Mouse (Mus musculus) heart, embryonic 12.5 days (tissue): ENCODE measurements around the gene Rnf151. TPM values are rescaled to one million over a fixed set of nuclear protein-coding genes. Genes with fewer than 3 reads are reported as not detected.

Experiments
- ATAC-seq: fragments of 200-750 bp; cut with Nextera tagmentation; 2 replicates; pipeline ENCODE4 v1.8.0; 2017; ENCODE audit warnings: moderate TSS enrichment, moderate library complexity; ENCODE audit not compliant: insufficient number of reproducible peaks, low FRiP score
- H3K27ac ChIP-seq: fragments of 300-500 bp; sonication (generic); 2 replicates; pipeline ENCODE4 v1.5.1; 2016; ENCODE audit warnings: mild to moderate bottlenecking, moderate library complexity; ENCODE audit not compliant: poor library complexity, severe bottlenecking
- H3K27me3 ChIP-seq: fragments of 300-500 bp; sonication (generic); replicated peaks from 2 replicates; pipeline ENCODE4 v1.6.1; 2016; ENCODE audit warnings: mild to moderate bottlenecking, moderate library complexity
- H3K36me3 ChIP-seq: fragments of 300-500 bp; sonication (generic); 2 replicates; pipeline ENCODE4 v1.6.1; 2016; ENCODE audit warnings: mild to moderate bottlenecking, moderate library complexity
- H3K4me1 ChIP-seq: fragments of 300-500 bp; sonication (generic); replicated peaks from 2 replicates; pipeline ENCODE4 v1.6.1; 2016; ENCODE audit warnings: mild to moderate bottlenecking
- H3K4me2 ChIP-seq: fragments of 300-500 bp; sonication (generic); 2 replicates; pipeline ENCODE4 v1.6.1; 2016; ENCODE audit warnings: mild to moderate bottlenecking, moderate library complexity
- H3K4me3 ChIP-seq: fragments of 300-500 bp; sonication (generic); 2 replicates; pipeline ENCODE4 v1.5.1; 2016; ENCODE audit warnings: mild to moderate bottlenecking
- H3K9ac ChIP-seq: fragments of 300-500 bp; sonication (generic); 2 replicates; pipeline ENCODE4 v1.6.1; 2016; ENCODE audit warnings: mild to moderate bottlenecking, moderate library complexity
- H3K9me3 ChIP-seq: fragments of 300-500 bp; sonication (generic); replicated peaks from 2 replicates; pipeline ENCODE4 v1.6.1; 2016; ENCODE audit warnings: mild to moderate bottlenecking, moderate library complexity
- WGBS: fragments of 180-500 bp; shearing (Covaris S2); methylation state at CpG from one replicate; pipeline ENCODE4 v1.1.7; 2016; 5-methylcytosine and 5-hydroxymethylcytosine counted together
- polyA plus RNA-seq: library from polyadenylated mRNA; unstranded; fragments of >200 nt; fragmentation: Nextera tagmentation; extraction: Ambion mirVana; gene quantifications from 2 replicates; pipeline ENCODE4 v1.2.1, GENCODE M21; 2016

Gene Rnf151
- polyA plus RNA-seq, 1 experiment from 2014 or later: not detected

DNA sequence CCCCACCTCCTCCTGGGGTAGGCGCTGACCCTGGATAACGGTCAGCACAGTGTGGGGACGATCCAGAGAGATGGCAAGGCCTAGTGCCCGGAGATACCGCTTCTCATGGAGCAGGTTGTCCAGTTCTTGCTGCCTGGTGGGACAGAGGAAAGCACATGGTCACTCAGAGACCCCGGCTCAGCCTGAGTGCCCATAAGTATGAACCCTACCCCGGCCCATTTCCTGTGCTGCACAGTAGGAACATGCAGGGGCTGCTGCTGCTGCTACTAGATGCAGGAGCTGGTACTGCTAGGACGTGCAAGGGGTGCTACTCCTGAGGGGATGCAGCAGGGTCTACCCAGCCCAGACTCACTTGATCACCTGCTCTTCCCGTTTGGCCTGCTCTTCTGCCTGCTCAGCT, 16.6 kb downstream of the Rnf151 start:
- no peak for ATAC-seq
- Histone ChIP-seq H3K9ac (no peak overlapping the region), H3K27ac (no peak overlapping the region), H3K4me2 (no peak overlapping the region), H3K4me3 (no peak overlapping the region), H3K4me1 (peaks cover 18% of the 10 kb centered on the region), H3K9me3 (no peaks in the 10 kb centered on the region), H3K27me3 (0 out of 2 replicates have a peak, but pooled peaks cover 4% of the 10 kb centered on the region), H3K36me3 (peaks cover 57% of the 10 kb centered on the region)
- 87% methylated on average over 9 of the region's 9 CpGs for WGBS

DNA sequence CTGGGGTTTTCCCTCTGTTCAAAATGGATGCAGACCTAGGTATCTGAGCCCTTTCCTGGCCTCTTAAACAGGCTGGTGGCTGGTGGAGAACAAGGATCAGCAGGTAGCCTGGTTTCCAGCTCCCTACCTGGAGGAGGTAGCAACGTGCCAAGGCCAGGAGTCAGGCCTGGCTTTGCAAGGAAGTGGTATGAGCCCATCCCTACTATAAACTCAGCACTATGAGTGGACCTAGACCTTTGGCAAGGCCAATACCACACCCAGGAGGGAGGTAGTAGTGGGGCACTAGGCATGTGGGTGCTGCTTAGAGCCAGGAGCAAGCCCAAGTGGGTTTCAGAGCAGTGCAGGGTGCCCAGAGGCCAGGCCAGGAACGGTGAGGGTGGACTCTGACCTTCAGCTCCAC, 18.4 kb downstream of the Rnf151 start:
- Histone ChIP-seq H3K9ac (no peak overlapping the region), H3K27me3 (0 out of 2 replicates have a peak, but pooled peaks cover 4% of the 10 kb centered on the region), H3K4me3 (no peak overlapping the region), H3K36me3 (peaks cover 45% of the 10 kb centered on the region), H3K4me1 (peaks cover 23% of the 10 kb centered on the region), H3K9me3 (no peaks in the 10 kb centered on the region), H3K27ac (no peak overlapping the region), H3K4me2 (no peak overlapping the region)
- ATAC-seq: no peak
- 78% methylated on average over 2 of the region's 2 CpGs for WGBS

GRCm38 (mm10) chr17:24698715-24699114, 19.1 kb downstream of the Rnf151 start:
- H3K27me3 ChIP-seq: 0 out of 2 replicates have a peak, but pooled peaks cover 4% of the 10 kb centered on the region
- H3K4me1 ChIP-seq: peaks cover 23% of the 10 kb centered on the region
- ATAC-seq: no peak
- no peaks in the 10 kb centered on the region for H3K9me3 ChIP-seq
- no peak overlapping the region for H3K27ac ChIP-seq
- H3K9ac ChIP-seq: no peak overlapping the region
- no peak overlapping the region for H3K4me3 ChIP-seq
- H3K4me2 ChIP-seq: no peak overlapping the region
- WGBS: 63% methylated on average over 9 of the region's 9 CpGs
- H3K36me3 ChIP-seq: peaks cover 38% of the 10 kb centered on the region

DNA sequence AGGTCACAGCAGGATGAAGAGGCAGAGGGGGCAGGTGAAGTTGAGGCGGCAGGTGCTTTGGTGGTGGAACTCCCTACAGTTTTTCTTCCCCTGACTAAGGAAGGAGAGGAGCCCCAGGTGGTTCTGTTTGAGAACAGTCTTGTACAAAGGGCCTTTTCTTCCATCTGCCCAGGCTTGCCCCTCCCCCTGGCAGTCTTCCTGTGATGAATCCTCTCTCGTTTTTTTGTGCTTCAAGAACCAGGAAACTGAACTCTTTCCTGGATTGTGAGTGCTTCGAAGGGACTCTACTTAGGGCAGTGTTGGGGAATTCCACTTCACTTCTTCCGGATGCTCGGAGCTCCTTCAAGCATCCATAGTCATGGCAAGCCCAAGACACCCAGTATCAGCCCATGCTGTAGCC, 19.9 kb downstream of the Rnf151 start:
- ATAC-seq: no peak
- no peak overlapping the region for H3K9ac ChIP-seq
- no peak overlapping the region for H3K4me2 ChIP-seq
- no peak overlapping the region for H3K27ac ChIP-seq
- H3K36me3 ChIP-seq: peaks cover 39% of the 10 kb centered on the region
- H3K4me1 ChIP-seq: peaks cover 23% of the 10 kb centered on the region
- whole genome bisulfite sequencing: 18% methylated on average over 5 of the region's 5 CpGs
- H3K27me3 ChIP-seq: 0 out of 2 replicates have a peak, but pooled peaks cover 4% of the 10 kb centered on the region
- no peaks in the 10 kb centered on the region for H3K9me3 ChIP-seq
- H3K4me3 ChIP-seq: no peak overlapping the region

DNA sequence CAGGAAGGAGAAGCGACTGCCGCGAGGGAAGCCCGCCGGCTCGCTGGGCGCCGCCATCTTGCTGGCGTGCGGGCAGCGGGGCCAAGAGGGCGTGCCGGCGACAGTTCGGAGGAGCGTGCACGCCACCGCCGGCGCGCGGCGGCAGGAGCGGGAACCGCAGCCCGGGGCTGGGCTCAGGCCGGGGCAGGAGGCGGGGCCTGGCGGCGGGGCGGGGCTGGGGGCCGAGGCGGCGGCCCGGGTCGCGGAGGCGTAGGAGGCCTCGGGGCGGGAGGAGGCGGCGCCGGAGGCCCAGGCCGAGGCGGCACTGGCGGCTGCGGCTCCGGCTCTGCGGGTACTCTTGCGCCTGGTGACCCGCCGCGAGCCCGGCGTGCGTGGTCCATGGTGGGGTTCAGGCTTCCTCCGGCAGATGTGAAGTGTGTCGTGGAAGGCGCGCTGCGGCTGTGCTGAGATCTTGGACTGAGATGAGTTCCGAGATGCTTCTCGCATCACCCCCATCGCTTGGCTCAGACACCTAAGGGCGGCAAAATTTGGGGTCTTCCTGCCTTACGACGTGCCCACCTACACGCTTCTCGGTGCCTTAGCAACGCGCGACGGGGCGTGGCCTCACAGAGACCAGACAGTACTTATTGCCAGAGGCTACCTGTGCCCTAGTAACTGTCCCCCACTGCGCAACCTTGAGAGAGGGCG, 21.7 kb downstream of the Rnf151 start, which contains the start of the genes Gfer and Noxo1:
TSS of gene Gfer (minus strand) at position 146 of the 687 bp plus-strand sequence.
TSS of gene Noxo1 (plus strand) at position 224 of the 687 bp plus-strand sequence.
- peaks cover 13% of the 10 kb centered on the region for H3K27me3 ChIP-seq
- peaks cover 31% of the 10 kb centered on the region for H3K36me3 ChIP-seq
- peak within 1 kb of the TSS; percentile 66 for H3K27ac ChIP-seq
- ATAC-seq: peak; percentile 94
- H3K9me3 ChIP-seq: no peaks in the 10 kb centered on the region
- WGBS: 1% methylated on average over 74 of the region's 76 CpGs
- peaks cover 23% of the 10 kb centered on the region for H3K4me1 ChIP-seq
- H3K4me3 ChIP-seq: peak within 1 kb of the TSS; percentile 83
- peak within 1 kb of the TSS; percentile 92 for H3K9ac ChIP-seq
- H3K4me2 ChIP-seq: peak within 1 kb of the TSS; percentile 76

DNA sequence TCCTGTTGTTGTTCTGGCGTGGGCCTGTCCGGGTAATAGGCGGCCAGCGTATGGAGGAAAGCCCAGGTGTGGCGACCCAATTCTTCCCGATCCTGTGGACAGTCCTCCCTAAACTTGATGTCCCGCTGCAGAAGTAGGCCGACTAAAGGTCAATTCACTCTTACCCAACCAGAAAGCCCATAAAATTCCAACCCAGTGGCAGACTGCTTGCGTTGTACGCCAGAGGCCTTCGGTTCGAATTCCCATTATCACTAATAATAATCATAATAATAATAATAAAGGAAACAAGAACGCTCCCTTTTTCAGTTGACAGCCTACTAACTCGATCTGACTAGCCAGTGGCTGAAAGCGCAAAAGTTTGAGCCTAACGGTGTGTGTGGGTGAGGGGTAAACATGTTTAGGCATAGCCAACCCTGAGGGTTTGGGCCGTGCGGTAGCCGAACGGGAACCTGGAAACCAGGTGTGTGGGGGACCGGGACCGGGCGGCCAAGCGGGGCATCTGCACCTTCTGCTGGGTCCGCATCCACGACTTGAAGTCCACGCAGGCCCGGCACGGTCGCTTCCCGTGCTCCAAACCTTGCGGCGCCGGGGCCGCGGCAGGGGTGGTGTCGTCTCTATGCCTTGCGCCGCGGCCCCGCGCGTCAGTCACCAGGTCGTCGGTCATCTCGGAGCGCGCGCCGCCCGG, 22.4 kb downstream of the Rnf151 start:
- ATAC-seq: peak; percentile 5; the same call in 1 of the 2 replicates
- Histone ChIP-seq H3K9ac (peak overlapping the region; percentile 92), H3K4me3 (peak overlapping the region; percentile 83), H3K4me2 (peak overlapping the region; percentile 76), H3K27me3 (peaks cover 20% of the 10 kb centered on the region), H3K4me1 (peaks cover 23% of the 10 kb centered on the region), H3K36me3 (peaks cover 24% of the 10 kb centered on the region), H3K9me3 (no peaks in the 10 kb centered on the region), H3K27ac (peak overlapping the region; percentile 66)
- 10% methylated on average over 40 of the region's 51 CpGs for WGBS

DNA sequence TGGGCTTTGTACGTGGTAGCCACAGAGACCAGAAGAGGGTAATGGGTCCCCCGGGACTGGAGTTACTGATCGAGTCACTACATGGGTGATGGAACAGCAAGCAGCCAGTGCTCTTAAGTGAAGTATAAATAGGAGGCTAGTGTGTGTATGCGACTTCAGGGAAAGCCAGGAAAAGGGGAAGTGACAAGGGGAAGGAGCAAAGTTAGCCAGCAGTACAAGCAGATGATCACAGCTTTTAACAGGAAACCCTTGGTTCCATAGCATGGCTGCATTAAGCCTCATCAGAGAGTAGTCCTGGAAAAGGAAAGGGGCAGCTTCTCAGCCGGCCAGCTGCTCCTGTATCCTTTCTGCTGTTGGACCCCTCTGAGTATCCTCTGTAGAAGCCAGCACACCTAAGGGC, 25.5 kb downstream of the Rnf151 start:
- H3K27me3 ChIP-seq: peaks cover 47% of the 10 kb centered on the region
- peaks cover 14% of the 10 kb centered on the region for H3K36me3 ChIP-seq
- H3K27ac ChIP-seq: no peak overlapping the region
- H3K4me3 ChIP-seq: no peak overlapping the region
- H3K4me1 ChIP-seq: peaks cover 28% of the 10 kb centered on the region
- H3K9me3 ChIP-seq: no peaks in the 10 kb centered on the region
- no peak overlapping the region for H3K9ac ChIP-seq
- 81% methylated on average over 5 of the region's 5 CpGs for WGBS
- H3K4me2 ChIP-seq: no peak overlapping the region
- no peak for ATAC-seq

DNA sequence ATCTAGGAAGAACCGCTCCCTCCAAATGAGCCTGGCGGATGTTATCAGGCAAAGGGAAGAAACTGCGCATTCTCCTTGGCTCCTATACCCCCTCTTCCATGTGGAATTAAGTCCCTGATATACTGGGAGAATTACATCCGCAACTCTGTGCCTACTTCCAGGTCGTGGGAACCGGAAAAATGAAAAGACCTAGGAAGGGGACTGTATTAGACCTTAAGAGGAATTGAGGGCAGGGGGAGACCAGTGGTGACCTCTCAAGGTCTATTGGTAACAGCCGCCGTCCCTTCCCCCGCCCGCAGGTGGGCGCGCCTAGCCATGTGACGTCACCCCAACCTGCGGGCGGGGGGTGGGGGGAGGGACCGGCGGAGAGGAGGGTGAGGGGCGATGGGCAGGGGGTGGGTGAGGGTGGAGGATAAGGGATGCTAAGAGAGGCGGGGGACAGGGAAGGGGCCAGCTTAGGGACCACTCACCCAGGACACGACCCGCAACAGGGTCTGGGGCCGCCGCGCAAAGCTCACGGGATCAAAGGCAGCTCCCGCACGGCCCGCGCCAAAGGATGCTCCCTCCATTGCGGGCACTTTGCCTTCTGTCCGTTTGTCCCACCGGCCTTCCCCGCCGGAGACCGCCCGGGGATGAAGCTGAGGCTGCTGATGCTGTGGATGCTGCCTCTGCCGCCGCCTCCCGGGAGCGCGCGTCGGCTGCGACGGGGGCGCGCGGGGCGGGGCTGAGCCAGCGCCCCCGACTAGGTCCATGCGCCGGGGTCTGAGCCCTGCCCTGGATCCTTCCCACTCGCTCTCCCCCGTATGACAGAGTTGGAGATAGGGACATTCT, 28.4 kb downstream of the Rnf151 start, which contains the start of gene Syngr3:
TSS of gene Syngr3 (minus strand) at position 705 of the 831 bp plus-strand sequence.
- no peak for ATAC-seq
- Histone ChIP-seq H3K27ac (no peak within 1 kb of the TSS), H3K4me3 (peak within 1 kb of the TSS; percentile 57), H3K9me3 (no peaks in the 10 kb centered on the region), H3K4me2 (peak within 1 kb of the TSS; percentile 86), H3K27me3 (peaks cover 66% of the 10 kb centered on the region), H3K9ac (peak within 1 kb of the TSS; percentile 64), H3K4me1 (peaks cover 22% of the 10 kb centered on the region), H3K36me3 (peaks cover 14% of the 10 kb centered on the region)
- under 1% methylated on average over 41 of the region's 55 CpGs for WGBS

DNA sequence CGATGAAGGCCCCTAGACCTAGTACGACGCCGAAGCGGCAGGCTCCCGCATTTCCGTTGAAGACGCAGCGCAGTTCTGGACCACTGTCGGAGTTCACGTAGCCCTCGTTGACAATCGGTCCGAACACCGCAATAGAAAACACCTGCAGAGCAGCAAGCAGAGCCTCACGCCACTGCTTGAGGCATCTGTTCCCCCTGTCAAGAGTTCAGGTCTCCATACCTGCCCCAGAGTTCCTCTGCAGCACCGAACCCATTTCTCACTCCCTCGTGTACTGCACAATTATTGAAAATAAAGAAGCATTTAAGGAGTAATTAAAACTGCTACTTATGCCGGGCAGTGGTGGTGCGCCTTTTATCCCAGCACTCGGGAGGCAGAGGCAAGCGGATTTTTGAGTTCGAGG, 30.3 kb downstream of the Rnf151 start:
- Histone ChIP-seq H3K27me3 (peaks cover 63% of the 10 kb centered on the region), H3K9me3 (no peaks in the 10 kb centered on the region), H3K36me3 (peaks cover 6% of the 10 kb centered on the region), H3K4me2 (peak overlapping the region; percentile 61), H3K9ac (0 out of 2 replicates have a peak overlapping the region, but pooled peaks have one; percentile 30), H3K4me3 (peak overlapping the region; percentile 36), H3K27ac (no peak overlapping the region), H3K4me1 (peaks cover 22% of the 10 kb centered on the region)
- ATAC-seq: no peak
- 19% methylated on average over 23 of the region's 23 CpGs for WGBS

DNA sequence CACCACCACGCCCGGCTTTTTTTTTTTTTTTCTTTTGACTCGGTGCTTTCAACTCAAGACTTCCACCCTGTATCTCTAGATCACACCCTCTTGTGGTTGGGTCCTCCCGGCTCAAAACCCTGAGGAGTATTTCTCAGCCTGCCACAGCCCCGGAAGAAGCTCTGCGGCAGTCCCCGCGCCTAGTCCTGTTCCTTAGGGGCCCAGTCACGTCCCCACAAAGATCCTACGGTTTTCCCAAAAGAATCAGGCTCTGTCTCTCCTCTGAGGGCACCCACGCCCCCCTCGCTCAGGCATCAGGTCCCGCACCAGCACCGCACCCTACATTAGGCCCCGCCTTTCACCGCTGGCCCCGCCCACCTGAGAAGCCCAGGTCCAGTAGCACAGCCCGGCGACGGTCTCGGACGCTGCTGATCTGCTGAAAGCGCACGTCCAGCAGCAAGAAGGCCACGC, 30.7 kb downstream of the Rnf151 start:
- Histone ChIP-seq H3K27ac (no peak overlapping the region), H3K27me3 (peaks cover 59% of the 10 kb centered on the region), H3K4me3 (peak overlapping the region; percentile 36), H3K9me3 (no peaks in the 10 kb centered on the region), H3K9ac (peak overlapping the region; percentile 30; the same call in 1 of the 2 replicates), H3K36me3 (peaks cover 6% of the 10 kb centered on the region), H3K4me2 (peak overlapping the region; percentile 61), H3K4me1 (peaks cover 22% of the 10 kb centered on the region)
- peak; percentile 67 for ATAC-seq
- 2% methylated on average over 25 of the region's 25 CpGs for WGBS
